Mouse (Mus musculus): ENCODE measurements at regions not wholly inside any gene's neighbourhood (a gene's known extent, or its start where the extent isn't known, plus 50 kb on each side); places are given as distances from the start of the nearest gene placed in this dataset.

DNA sequence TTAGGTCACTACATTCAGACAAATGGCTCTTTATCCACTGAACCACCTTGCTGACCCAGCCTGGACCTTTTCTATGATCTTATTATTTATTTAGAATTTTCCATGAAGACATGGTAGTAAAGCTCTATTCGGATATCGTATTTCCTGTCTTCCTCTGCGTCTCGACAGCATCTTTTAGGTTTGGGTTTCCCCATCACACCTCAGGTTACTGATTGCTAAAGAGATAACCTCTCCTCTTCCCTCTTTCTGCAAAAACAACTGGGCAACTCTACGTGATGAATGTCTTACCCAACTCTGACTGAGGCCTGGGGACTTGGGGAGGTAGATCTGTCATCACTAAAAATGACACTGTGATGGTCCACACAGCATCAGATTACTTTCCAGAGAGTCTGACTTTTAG lies 133.4 kb downstream of the Klhl25 start:
- Histone ChIP-seq H3K36me3 (ENCODE audit: control insufficient read depth, insufficient read depth, low read length) (no peaks in the 10 kb centered on the region), H3K4me1 (replicated peaks; ENCODE audit: control insufficient read depth, insufficient read depth, low read length) (no peaks in the 10 kb centered on the region), H3K4me3 (ENCODE audit: low read depth, low read length) (no peak overlapping the region), H3K27ac (ENCODE audit: low read depth) (no peak overlapping the region), H3K9me3 (ENCODE audit: control insufficient read depth, low read length) (no peaks in the 10 kb centered on the region), H3K9ac (ENCODE audit: low read length) (no peak overlapping the region), H3K4me2 (ENCODE audit: low read length) (no peak overlapping the region), H3K27me3 (replicated peaks; ENCODE audit: control insufficient read depth, insufficient read depth, low read length) (no peaks in the 10 kb centered on the region)
- DNase-seq (ENCODE audit: low spot score) (no peak), ATAC-seq (replicated peaks; ENCODE audit: low FRiP score, low TSS enrichment, low read depth) (no peak)
- 56% methylated on average over 5 of the region's 5 CpGs for WGBS

DNA sequence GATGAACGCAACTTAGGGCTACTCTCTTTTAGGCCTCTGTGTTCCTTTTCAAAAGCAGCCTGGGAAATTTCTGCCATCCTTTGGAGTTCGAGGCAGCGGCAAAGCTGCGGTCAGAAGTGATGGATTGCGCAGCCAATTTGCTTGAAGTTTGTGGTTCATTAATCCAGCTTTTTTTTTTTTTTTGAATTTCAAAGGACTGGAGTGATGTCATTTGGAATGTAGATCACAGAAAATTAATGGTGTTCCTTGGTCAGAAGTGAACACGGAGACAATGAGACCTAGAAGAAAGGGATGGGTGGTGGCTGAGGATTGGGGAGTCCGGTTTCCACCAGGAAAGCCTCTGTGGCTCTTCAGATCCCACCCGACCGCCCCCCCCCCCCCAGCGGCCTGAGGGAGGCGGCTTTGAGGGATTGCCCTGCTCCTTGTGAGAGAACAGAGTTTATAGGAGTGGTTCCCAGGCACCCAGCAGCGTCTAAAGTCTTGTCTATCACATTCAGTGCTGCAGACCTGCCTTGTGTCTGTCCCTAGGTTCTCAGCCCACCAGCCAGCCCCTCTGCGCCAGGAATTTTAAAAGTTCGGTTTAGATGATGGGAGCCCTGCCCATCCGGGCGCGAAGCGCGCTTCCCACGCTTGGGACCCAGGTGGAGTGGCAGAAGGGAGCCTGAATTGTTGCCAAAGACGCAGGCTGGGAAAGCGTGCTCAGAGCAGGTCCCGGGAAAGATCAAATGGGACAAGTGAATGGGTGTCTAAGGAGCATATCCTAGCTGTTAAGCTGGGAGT lies 135.1 kb downstream of the Klhl25 start:
- H3K4me3 ChIP-seq (ENCODE audit: low read depth, low read length) = no peak overlapping the region
- no peak for DNase-seq (ENCODE audit: low spot score)

DNA sequence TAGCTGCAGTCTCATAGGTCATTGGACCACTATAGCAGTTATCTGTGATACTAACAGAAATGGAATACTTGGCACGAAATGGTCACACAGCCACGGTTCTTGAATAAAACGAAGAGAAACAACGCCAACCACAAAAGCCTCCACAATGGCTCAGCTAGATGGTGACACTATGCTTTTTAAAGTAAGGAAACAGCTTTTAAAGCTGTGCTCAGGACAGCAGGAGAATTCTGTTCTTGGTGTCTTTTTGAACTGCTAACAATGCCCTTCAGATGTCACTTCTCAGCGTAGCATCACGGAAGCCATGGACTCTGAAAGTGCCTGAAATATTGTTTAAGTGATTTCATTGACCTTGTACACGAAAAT lies 135.7 kb downstream of the Klhl25 start:
- 65% methylated on average over 7 of the region's 7 CpGs for WGBS
- Histone ChIP-seq H3K27ac (ENCODE audit: low read depth) (no peak overlapping the region), H3K4me2 (ENCODE audit: low read length) (no peak overlapping the region), H3K4me1 (replicated peaks; ENCODE audit: control insufficient read depth, insufficient read depth, low read length) (no peaks in the 10 kb centered on the region), H3K9ac (ENCODE audit: low read length) (no peak overlapping the region), H3K9me3 (ENCODE audit: control insufficient read depth, low read length) (no peaks in the 10 kb centered on the region), H3K4me3 (ENCODE audit: low read depth, low read length) (no peak overlapping the region), H3K27me3 (replicated peaks; ENCODE audit: control insufficient read depth, insufficient read depth, low read length) (no peaks in the 10 kb centered on the region), H3K36me3 (ENCODE audit: control insufficient read depth, insufficient read depth, low read length) (no peaks in the 10 kb centered on the region)
- ATAC-seq (replicated peaks; ENCODE audit: low FRiP score, low TSS enrichment, low read depth) (no peak), DNase-seq (ENCODE audit: low spot score) (no peak)

More for the DNA sequence above, 135.1 kb downstream of the Klhl25 start:
- WGBS = 16% methylated on average over 22 of the region's 23 CpGs
- ATAC-seq (replicated peaks; ENCODE audit: low FRiP score, low TSS enrichment, low read depth) = no peak
- Histone ChIP-seq H3K4me1 (replicated peaks; ENCODE audit: control insufficient read depth, insufficient read depth, low read length) (no peaks in the 10 kb centered on the region), H3K36me3 (ENCODE audit: control insufficient read depth, insufficient read depth, low read length) (no peaks in the 10 kb centered on the region), H3K4me2 (ENCODE audit: low read length) (peak overlapping the region; percentile 25; the same call in 1 of the 2 replicates), H3K27ac (ENCODE audit: low read depth) (no peak overlapping the region), H3K27me3 (replicated peaks; ENCODE audit: control insufficient read depth, insufficient read depth, low read length) (no peaks in the 10 kb centered on the region), H3K9me3 (ENCODE audit: control insufficient read depth, low read length) (no peaks in the 10 kb centered on the region), H3K9ac (ENCODE audit: low read length) (no peak overlapping the region)

DNA sequence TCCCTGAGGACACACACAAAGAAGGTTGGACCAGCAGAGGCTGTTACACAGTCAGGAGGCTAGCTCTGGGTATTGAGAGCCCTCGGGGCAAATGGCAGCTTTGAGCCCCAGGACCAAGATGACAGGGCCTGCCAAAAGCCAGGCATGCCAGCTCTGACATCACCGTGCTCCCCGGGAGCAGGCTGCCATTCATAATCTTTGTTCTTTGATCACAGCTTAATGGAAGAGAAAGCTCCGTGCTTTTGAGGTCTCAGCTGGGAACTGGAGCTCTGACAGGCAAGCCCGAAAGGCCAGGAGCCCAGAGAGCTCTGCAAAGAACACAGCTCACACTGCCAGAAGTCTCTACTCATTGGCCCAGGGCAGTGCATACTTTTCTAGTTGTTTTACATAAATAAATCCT lies 150.7 kb downstream of the Klhl25 start:
- 44% methylated on average over 5 of the region's 5 CpGs for WGBS
- Histone ChIP-seq H3K4me1 (replicated peaks; ENCODE audit: control insufficient read depth, insufficient read depth, low read length) (no peaks in the 10 kb centered on the region), H3K27me3 (replicated peaks; ENCODE audit: control insufficient read depth, insufficient read depth, low read length) (no peaks in the 10 kb centered on the region), H3K4me2 (ENCODE audit: low read length) (no peak overlapping the region), H3K36me3 (ENCODE audit: control insufficient read depth, insufficient read depth, low read length) (no peaks in the 10 kb centered on the region), H3K9ac (ENCODE audit: low read length) (no peak overlapping the region), H3K4me3 (ENCODE audit: low read depth, low read length) (no peak overlapping the region), H3K9me3 (ENCODE audit: control insufficient read depth, low read length) (no peaks in the 10 kb centered on the region), H3K27ac (ENCODE audit: low read depth) (no peak overlapping the region)
- ATAC-seq (replicated peaks; ENCODE audit: low FRiP score, low TSS enrichment, low read depth) = no peak
- no peak for DNase-seq (ENCODE audit: low spot score)

DNA sequence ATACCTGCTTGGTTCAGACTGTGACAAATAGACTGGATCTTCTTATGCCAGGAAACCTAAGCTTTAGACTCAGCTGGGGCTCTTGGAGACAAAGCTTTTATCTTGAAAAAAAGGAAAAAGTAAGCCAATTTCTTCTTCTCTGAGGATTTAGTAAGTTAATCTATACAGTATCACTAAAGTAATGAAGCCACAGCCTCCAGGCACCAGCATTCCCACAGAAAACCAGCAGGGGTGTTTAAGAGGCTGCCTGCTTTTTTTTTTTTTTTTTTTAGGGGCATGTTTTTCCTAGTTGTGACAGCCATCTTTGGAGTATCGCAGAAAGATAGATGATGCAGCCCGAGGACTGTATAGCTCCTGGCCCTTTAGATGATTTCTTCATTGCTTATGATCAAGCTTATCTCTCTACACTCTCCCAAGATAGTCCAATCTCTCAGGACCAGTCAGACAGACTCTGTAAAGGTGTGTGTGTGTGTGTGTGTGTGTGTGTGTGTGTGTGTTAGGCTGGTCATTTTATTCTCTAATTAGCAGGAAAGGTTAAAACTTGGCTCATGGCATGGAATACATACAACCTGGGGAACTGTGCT lies 151.3 kb downstream of the Klhl25 start:
- WGBS = 67% methylated on average over 2 of the region's 2 CpGs
- H3K9ac ChIP-seq (ENCODE audit: low read length) = no peak overlapping the region
- no peak overlapping the region for H3K4me2 ChIP-seq (ENCODE audit: low read length)
- H3K36me3 ChIP-seq (ENCODE audit: control insufficient read depth, insufficient read depth, low read length) = no peaks in the 10 kb centered on the region
- H3K4me3 ChIP-seq (ENCODE audit: low read depth, low read length) = no peak overlapping the region
- no peaks in the 10 kb centered on the region for H3K4me1 ChIP-seq (replicated peaks; ENCODE audit: control insufficient read depth, insufficient read depth, low read length)
- no peaks in the 10 kb centered on the region for H3K27me3 ChIP-seq (replicated peaks; ENCODE audit: control insufficient read depth, insufficient read depth, low read length)
- no peak overlapping the region for H3K27ac ChIP-seq (ENCODE audit: low read depth)
- ATAC-seq (replicated peaks; ENCODE audit: low FRiP score, low TSS enrichment, low read depth) = no peak
- no peaks in the 10 kb centered on the region for H3K9me3 ChIP-seq (ENCODE audit: control insufficient read depth, low read length)
- DNase-seq (ENCODE audit: low spot score) = no peak

DNA sequence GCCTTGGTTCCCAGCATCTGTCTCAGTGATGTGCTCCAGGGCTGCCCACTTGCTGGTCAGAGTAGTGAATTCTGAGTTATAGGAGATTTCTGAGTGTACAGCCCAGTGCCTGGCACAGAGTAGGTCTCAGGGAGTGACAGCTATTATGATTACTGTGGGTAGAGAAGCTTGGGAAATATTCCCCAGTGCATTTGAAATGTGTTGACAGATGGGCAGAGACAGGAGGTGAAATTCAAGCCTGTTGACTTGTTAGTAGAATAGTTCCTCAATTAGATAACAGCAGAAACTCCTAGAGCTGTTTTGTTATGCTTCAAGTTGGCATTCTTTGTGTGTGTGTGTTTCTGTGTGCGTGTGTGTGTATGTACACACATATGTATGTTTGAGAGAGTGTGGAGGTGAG lies 152.9 kb downstream of the Klhl25 start:
- no peak overlapping the region for H3K9ac ChIP-seq (ENCODE audit: low read length)
- H3K27ac ChIP-seq (ENCODE audit: low read depth) = no peak overlapping the region
- H3K4me2 ChIP-seq (ENCODE audit: low read length) = no peak overlapping the region
- DNase-seq (ENCODE audit: low spot score) = no peak
- no peaks in the 10 kb centered on the region for H3K4me1 ChIP-seq (replicated peaks; ENCODE audit: control insufficient read depth, insufficient read depth, low read length)
- no peaks in the 10 kb centered on the region for H3K27me3 ChIP-seq (replicated peaks; ENCODE audit: control insufficient read depth, insufficient read depth, low read length)
- 91% methylated on average over 1 of the region's 1 CpGs for WGBS
- H3K36me3 ChIP-seq (ENCODE audit: control insufficient read depth, insufficient read depth, low read length) = no peaks in the 10 kb centered on the region
- H3K9me3 ChIP-seq (ENCODE audit: control insufficient read depth, low read length) = no peaks in the 10 kb centered on the region
- ATAC-seq (replicated peaks; ENCODE audit: low FRiP score, low TSS enrichment, low read depth) = no peak
- no peak overlapping the region for H3K4me3 ChIP-seq (ENCODE audit: low read depth, low read length)

DNA sequence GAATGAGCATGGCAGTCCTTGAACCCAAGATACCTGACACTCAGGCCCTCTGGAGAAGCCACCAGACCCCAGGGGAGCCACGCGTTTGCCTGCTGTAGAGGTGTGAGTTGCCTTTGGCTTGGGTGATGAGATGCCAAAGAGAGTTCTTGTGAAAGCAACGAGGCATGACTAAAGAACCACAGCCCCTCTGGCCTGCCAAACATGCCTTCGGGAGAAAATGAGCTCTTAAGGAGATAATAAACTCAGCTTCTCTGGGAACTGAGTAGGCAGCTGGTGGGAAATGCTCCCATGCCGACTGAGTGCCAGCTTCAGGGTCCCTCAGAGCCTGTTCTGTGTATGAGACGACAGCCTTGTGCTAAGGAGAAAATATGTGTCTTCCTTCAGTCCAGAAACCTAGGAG lies 160.1 kb downstream of the Klhl25 start:
- Histone ChIP-seq H3K36me3 (ENCODE audit: control insufficient read depth, insufficient read depth, low read length) (no peaks in the 10 kb centered on the region), H3K27ac (ENCODE audit: low read depth) (no peak overlapping the region), H3K9me3 (ENCODE audit: control insufficient read depth, low read length) (no peaks in the 10 kb centered on the region), H3K9ac (ENCODE audit: low read length) (no peak overlapping the region), H3K4me2 (ENCODE audit: low read length) (no peak overlapping the region), H3K4me1 (replicated peaks; ENCODE audit: control insufficient read depth, insufficient read depth, low read length) (no peaks in the 10 kb centered on the region), H3K4me3 (ENCODE audit: low read depth, low read length) (no peak overlapping the region), H3K27me3 (replicated peaks; ENCODE audit: control insufficient read depth, insufficient read depth, low read length) (no peaks in the 10 kb centered on the region)
- DNase-seq (ENCODE audit: low spot score) = no peak
- 71% methylated on average over 6 of the region's 6 CpGs for WGBS
- ATAC-seq (replicated peaks; ENCODE audit: low FRiP score, low TSS enrichment, low read depth) = no peak

DNA sequence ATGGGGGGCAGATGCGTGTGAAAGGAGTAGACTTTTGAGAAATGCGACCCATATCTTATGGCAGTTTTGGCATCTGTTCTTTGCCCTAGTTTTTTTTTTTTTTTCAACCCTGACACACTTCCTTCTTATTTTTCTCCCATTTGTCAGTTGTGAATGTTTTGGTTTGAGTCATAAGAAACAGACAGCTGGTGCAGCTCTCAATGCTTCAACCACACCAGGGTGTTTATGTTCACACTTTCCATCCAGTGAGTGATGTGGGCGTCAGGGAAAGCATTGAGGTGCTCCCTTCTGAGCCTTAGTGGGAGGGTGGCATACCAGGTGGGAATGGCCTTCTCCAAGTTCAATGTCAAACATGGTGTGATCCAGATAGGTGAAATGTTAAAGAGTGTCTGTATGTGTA lies 181.9 kb upstream of the Agbl1 start:
- ATAC-seq (replicated peaks; ENCODE audit: low FRiP score, low TSS enrichment, low read depth) = no peak
- no peak overlapping the region for H3K4me3 ChIP-seq (ENCODE audit: low read depth, low read length)
- DNase-seq (ENCODE audit: low spot score) = no peak
- no peak overlapping the region for H3K9ac ChIP-seq (ENCODE audit: low read length)
- H3K27me3 ChIP-seq (replicated peaks; ENCODE audit: control insufficient read depth, insufficient read depth, low read length) = no peaks in the 10 kb centered on the region
- no peaks in the 10 kb centered on the region for H3K4me1 ChIP-seq (replicated peaks; ENCODE audit: control insufficient read depth, insufficient read depth, low read length)
- no peak overlapping the region for H3K4me2 ChIP-seq (ENCODE audit: low read length)
- no peaks in the 10 kb centered on the region for H3K9me3 ChIP-seq (ENCODE audit: control insufficient read depth, low read length)
- H3K27ac ChIP-seq (ENCODE audit: low read depth) = no peak overlapping the region
- H3K36me3 ChIP-seq (ENCODE audit: control insufficient read depth, insufficient read depth, low read length) = no peaks in the 10 kb centered on the region
- WGBS = 57% methylated on average over 3 of the region's 3 CpGs

DNA sequence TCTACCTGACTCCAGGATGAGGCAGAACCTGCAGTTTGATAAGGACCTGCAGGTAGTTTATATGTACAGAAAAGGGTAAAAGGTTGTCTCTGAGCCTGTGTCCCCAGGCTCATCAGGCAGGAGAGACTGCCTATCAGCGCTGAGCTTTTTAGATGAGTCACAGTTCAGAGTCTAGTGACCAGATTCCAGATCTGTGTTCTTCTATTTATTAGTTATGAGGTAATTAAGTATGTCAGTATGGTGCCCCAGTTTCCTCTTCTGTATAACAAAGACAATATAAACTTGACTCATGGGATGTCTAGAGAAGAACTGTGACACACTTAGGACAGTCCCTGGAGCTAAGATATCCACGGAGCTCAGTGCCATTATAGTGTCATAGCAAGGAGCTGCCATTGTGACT lies 180.3 kb upstream of the Agbl1 start:
- no peak for ATAC-seq (replicated peaks; ENCODE audit: low FRiP score, low TSS enrichment, low read depth)
- no peak overlapping the region for H3K4me2 ChIP-seq (ENCODE audit: low read length)
- H3K36me3 ChIP-seq (ENCODE audit: control insufficient read depth, insufficient read depth, low read length) = no peaks in the 10 kb centered on the region
- no peaks in the 10 kb centered on the region for H3K9me3 ChIP-seq (ENCODE audit: control insufficient read depth, low read length)
- no peak overlapping the region for H3K4me3 ChIP-seq (ENCODE audit: low read depth, low read length)
- no peak overlapping the region for H3K27ac ChIP-seq (ENCODE audit: low read depth)
- no peak overlapping the region for H3K9ac ChIP-seq (ENCODE audit: low read length)
- WGBS = 77% methylated on average over 2 of the region's 2 CpGs
- no peaks in the 10 kb centered on the region for H3K4me1 ChIP-seq (replicated peaks; ENCODE audit: control insufficient read depth, insufficient read depth, low read length)
- DNase-seq (ENCODE audit: low spot score) = no peak
- no peaks in the 10 kb centered on the region for H3K27me3 ChIP-seq (replicated peaks; ENCODE audit: control insufficient read depth, insufficient read depth, low read length)

Measured in intestine, embryonic 14.5 days (tissue).